Mouse (Mus musculus) kidney, embryonic 15.5 days (tissue): ENCODE measurements around the gene Abr. TPM values are rescaled to one million over a fixed set of nuclear protein-coding genes. Genes with fewer than 3 reads are reported as not detected.

ENCODE experiments used
- ATAC-seq: fragments of 200-750 bp; cut with Nextera tagmentation; replicated peaks from 2 replicates; pipeline ENCODE4 v1.8.0; 2017; ENCODE audit warnings: moderate TSS enrichment; ENCODE audit not compliant: low FRiP score
- H3K27ac ChIP-seq: fragments of 300-500 bp; sonication (generic); 2 replicates; pipeline ENCODE4 v1.5.1; 2015; ENCODE audit warnings: mild to moderate bottlenecking, inconsistent platforms
- H3K27me3 ChIP-seq: fragments of 300-500 bp; sonication (generic); 2 replicates; pipeline ENCODE4 v1.6.1; 2015; ENCODE audit warnings: inconsistent platforms
- H3K36me3 ChIP-seq: fragments of 300-500 bp; sonication (generic); 2 replicates; pipeline ENCODE4 v1.6.1; 2015; ENCODE audit warnings: inconsistent platforms
- H3K4me1 ChIP-seq: fragments of 300-500 bp; sonication (generic); 2 replicates; pipeline ENCODE4 v1.6.1; 2015; ENCODE audit warnings: inconsistent platforms
- H3K4me2 ChIP-seq: fragments of 300-500 bp; sonication (generic); 2 replicates; pipeline ENCODE4 v1.6.1; 2015; ENCODE audit warnings: moderate library complexity, mild to moderate bottlenecking, inconsistent platforms
- H3K4me3 ChIP-seq: fragments of 300-500 bp; sonication (generic); replicated peaks from 2 replicates; pipeline ENCODE4 v1.5.1; 2015; ENCODE audit warnings: mild to moderate bottlenecking, inconsistent platforms
- H3K9ac ChIP-seq: fragments of 300-500 bp; sonication (generic); 2 replicates; pipeline ENCODE4 v1.6.1; 2015; ENCODE audit warnings: mild to moderate bottlenecking, inconsistent platforms
- H3K9me3 ChIP-seq: fragments of 300-500 bp; sonication (generic); replicated peaks from 2 replicates; pipeline ENCODE4 v1.6.1; 2016; ENCODE audit warnings: inconsistent platforms
- WGBS: fragments of 180-500 bp; shearing (Covaris S2); methylation state at CpG from one replicate; pipeline ENCODE4 v1.1.7; 2015; ENCODE audit warnings: mixed read lengths; 5-methylcytosine and 5-hydroxymethylcytosine counted together
- polyA plus RNA-seq: library from polyadenylated mRNA; unstranded; fragments of >200 nt; fragmentation: Nextera tagmentation; extraction: Ambion mirVana; gene quantifications from 2 replicates; pipeline ENCODE4 v1.2.1, GENCODE M21; 2015

Gene Abr
- polyA plus RNA-seq, 1 experiment from 2014 or later = 48.3 TPM

DNA sequence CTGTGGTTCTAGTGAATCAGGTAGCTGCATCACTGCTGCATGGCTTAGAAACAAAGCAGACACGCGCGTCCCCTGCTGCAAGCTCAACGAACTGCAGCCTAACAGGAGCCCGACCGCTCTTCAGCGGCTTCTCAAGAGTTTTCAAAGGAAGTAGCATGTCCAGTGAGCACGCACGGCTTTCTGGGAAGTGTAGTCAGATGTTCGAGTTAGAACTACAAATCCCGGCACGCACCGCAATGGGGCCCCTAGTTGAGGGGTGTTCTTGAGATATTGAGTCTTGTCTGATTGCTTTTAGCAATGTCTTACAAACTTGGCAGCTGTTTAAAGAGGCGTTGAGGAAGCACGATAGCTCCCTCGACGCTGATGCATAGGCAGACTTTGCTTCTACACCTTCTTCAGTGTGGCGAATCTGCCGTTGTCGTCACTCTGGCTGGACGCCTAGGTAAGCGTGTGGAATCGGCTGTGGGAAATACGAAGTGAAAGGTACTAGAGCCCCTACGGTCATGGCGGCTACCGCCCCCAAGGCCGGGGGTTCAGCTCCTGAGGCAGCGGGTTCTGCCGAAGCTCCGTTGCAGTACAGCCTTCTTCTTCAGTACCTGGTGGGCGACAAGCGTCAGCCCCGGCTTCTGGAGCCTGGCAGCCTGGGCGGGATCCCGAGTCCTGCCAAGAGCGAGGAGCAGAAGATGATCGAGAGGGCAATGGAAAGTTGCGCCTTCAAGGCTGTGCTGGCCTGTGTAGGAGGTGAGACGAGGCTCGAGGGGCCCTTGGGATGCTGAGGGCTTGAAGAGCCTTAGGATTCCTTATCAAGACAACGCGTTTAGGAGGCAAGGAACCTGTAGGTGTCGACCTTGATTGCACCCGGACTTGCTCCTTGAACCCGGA is 215.2 kb downstream of the Abr start, which contains the start of gene Timm22:
Gene Timm22 (plus strand): TSS at position 251 of the 882 bp plus-strand sequence.
- Histone ChIP-seq H3K4me2 (peak within 1 kb of the TSS; percentile 75), H3K4me1 (peaks cover 12% of the 10 kb centered on the region), H3K9ac (peak within 1 kb of the TSS; percentile 96), H3K27ac (peak within 1 kb of the TSS; percentile 82), H3K36me3 (peaks cover 20% of the 10 kb centered on the region), H3K27me3 (no peaks in the 10 kb centered on the region), H3K9me3 (no peaks in the 10 kb centered on the region), H3K4me3 (peak within 1 kb of the TSS; percentile 86)
- WGBS = under 1% methylated on average over 46 of the region's 46 CpGs
- peak; percentile 94 for ATAC-seq

DNA sequence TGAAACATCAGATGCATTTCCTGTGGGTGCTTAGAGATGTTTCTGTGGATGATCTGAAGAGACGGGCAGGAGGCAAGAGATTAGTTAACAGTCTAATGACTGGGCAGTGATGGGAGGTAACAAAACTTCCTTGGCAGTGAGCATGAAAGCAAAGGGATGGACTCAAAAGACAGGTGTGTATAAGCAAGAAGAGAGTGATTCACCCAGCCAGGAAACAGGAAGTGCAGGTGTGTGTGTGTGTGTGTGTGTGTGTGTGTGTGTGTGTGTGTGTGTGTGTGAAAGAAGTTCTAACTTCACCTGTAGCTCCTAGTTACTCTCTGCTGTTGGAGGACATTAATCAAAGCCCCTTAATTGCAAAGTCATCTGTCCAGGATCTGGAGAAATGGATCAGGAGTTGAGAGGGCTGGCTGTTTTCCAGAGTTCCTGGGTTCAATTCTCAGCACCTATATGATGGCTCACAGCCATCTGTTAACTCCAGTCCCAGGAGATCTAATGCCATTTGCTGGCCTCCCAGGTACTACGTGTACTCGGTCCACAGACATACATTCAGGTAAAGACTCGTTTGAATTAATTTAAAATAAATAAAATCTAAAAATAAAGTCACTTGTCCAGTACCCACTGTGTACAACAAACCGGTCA is 216.4 kb downstream of the Abr start:
- Histone ChIP-seq H3K4me3 (no peak overlapping the region), H3K4me1 (peaks cover 12% of the 10 kb centered on the region), H3K4me2 (no peak overlapping the region), H3K9ac (no peak overlapping the region), H3K27me3 (no peaks in the 10 kb centered on the region), H3K9me3 (no peaks in the 10 kb centered on the region), H3K36me3 (peaks cover 12% of the 10 kb centered on the region; the same call in 1 of the 2 replicates), H3K27ac (no peak overlapping the region)
- WGBS = 81% methylated on average over 5 of the region's 5 CpGs
- ATAC-seq = no peak

DNA sequence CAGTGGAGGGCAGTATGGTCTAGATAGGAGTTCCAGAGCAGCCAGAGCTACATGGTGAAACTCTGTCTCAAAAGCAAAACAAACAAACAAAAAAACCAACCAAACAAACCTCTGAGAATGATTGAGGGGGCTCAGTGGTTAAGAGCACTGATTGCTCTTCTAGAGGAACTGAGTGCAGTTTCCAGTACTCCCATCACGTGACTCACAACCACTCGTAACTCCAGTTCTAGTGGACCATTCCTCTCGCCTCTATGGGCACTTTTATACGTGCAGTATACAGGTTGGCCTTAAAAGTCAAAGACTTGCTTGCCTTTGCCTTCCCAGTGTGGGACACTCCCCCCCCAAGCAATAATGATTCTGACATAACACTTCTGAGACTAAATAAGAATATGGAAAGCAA is 217.0 kb downstream of the Abr start:
- H3K27ac ChIP-seq = no peak overlapping the region
- H3K4me2 ChIP-seq = no peak overlapping the region
- H3K4me1 ChIP-seq = peaks cover 13% of the 10 kb centered on the region
- H3K4me3 ChIP-seq = no peak overlapping the region
- no peak overlapping the region for H3K9ac ChIP-seq
- H3K27me3 ChIP-seq = no peaks in the 10 kb centered on the region
- peaks cover 10% of the 10 kb centered on the region; the same call in 1 of the 2 replicates for H3K36me3 ChIP-seq
- no peaks in the 10 kb centered on the region for H3K9me3 ChIP-seq
- WGBS = 67% methylated on average over 4 of the region's 4 CpGs
- ATAC-seq = no peak

DNA sequence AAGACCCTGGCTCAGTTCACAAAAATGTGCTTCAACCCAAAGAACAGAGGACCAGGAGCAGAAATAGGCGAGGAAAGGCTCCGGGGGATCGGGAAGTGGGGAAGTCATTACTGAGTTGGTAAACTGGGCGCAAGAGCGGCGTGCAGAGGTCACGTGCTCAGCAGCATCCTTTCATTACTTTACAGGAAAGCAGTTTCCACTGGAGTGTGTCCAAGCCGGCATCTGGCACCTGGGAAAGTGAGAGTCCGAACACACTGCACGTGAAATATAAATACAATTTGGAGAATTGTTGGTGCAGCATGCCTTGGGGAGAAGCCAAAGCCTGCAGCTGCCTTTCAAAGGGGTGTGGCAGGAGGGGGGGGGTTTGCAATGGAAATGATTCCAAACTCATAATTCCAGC is 220.7 kb downstream of the Abr start:
- no peak overlapping the region for H3K4me3 ChIP-seq
- H3K36me3 ChIP-seq = no peaks in the 10 kb centered on the region
- 70% methylated on average over 10 of the region's 10 CpGs for WGBS
- H3K27me3 ChIP-seq = no peaks in the 10 kb centered on the region
- ATAC-seq = no peak
- H3K4me1 ChIP-seq = peaks cover 19% of the 10 kb centered on the region
- no peak overlapping the region for H3K4me2 ChIP-seq
- no peak overlapping the region for H3K9ac ChIP-seq
- no peaks in the 10 kb centered on the region for H3K9me3 ChIP-seq
- H3K27ac ChIP-seq = no peak overlapping the region

DNA sequence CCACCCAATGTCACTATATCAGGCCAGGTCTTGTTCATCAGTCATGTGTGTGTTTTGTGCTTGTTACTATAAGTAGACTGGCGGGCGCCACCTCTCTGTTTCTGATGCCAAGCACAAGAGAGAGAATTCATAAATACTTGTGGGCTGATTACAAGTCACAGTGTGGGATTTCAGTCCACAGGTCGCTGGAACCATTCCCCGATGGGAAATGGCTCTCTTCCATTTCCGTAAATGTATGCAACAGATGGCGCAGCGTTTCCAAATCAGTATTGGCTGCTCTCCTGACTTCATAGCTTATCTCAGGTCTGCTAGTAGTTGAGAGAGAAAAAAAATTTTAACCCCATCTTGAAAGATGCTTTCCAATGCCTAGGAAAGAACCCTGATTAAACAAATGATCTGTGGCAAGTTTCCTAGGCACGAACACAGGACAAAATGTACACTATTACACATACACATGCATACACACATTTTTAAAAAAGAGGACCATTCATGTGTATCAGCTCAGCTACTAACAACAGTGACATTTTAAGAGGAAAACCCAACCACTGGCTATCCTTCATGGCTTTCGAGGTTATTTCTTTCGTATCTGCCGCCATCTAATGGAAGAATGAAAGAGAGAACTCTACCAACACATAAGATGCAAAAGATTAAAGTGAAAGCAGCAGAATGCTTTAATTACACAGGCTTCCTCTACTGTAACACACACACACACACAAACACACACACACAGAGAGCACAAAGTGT is 222.4 kb downstream of the Abr start:
- Histone ChIP-seq H3K27me3 (no peaks in the 10 kb centered on the region), H3K4me2 (peak overlapping the region; percentile 92), H3K4me3 (peak overlapping the region; percentile 93), H3K4me1 (peaks cover 24% of the 10 kb centered on the region), H3K9me3 (no peaks in the 10 kb centered on the region), H3K36me3 (no peaks in the 10 kb centered on the region), H3K27ac (peak overlapping the region; percentile 91), H3K9ac (peak overlapping the region; percentile 90; the same call in 1 of the 2 replicates)
- 0 out of 2 replicates have a peak, but pooled peaks have one; percentile 30 for ATAC-seq
- WGBS = 9% methylated on average over 11 of the region's 11 CpGs

DNA sequence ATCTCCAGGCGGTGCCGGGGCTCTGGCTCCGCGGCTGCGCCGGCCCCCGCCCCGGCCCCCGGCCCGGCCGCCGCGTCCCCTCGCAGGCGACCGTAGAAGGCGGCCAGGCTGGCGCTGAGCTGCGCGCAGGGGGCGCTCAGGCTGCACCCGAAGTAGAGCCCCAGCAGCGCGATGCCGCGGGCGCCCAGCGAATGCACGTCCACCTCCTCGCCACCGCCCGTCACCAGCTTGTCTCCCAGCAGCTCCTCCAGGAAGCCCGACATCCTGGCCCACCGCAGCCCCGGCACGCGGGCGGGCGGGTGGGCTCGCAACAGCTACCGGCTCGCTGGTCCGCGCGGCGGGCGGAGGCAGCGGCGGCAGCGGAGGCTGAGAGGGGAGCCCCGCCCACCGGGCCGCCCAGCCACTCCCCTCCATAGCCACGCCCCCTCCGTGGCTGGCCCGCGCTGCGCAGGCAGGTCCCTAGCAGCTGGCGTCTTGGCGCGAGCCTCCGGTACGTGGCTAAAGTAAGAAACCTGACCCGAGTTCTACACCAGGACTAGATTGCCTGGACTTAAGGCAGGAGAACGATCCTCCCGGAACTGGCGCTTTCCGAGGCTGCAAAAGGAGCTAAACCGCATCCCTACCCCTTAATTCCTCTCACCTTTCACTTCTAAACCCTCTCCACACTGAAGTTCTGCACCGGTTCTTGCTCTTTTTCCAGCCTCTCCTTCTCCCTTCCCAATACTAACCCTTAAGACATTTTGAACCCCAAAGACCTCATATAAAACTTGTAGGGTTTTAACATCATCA is 223.1 kb downstream of the Abr start, which contains the start of gene Nxn:
Gene Nxn (minus strand): TSS at position 343 of the 789 bp plus-strand sequence.
- peak within 1 kb of the TSS; percentile 93 for H3K4me3 ChIP-seq
- H3K27ac ChIP-seq = peak within 1 kb of the TSS; percentile 91
- WGBS = under 1% methylated on average over 68 of the region's 70 CpGs
- H3K27me3 ChIP-seq = no peaks in the 10 kb centered on the region
- H3K4me2 ChIP-seq = peak within 1 kb of the TSS; percentile 92
- no peaks in the 10 kb centered on the region for H3K9me3 ChIP-seq
- H3K9ac ChIP-seq = peak within 1 kb of the TSS; percentile 90
- no peaks in the 10 kb centered on the region for H3K36me3 ChIP-seq
- peaks cover 24% of the 10 kb centered on the region for H3K4me1 ChIP-seq
- ATAC-seq = peak; percentile 94

DNA sequence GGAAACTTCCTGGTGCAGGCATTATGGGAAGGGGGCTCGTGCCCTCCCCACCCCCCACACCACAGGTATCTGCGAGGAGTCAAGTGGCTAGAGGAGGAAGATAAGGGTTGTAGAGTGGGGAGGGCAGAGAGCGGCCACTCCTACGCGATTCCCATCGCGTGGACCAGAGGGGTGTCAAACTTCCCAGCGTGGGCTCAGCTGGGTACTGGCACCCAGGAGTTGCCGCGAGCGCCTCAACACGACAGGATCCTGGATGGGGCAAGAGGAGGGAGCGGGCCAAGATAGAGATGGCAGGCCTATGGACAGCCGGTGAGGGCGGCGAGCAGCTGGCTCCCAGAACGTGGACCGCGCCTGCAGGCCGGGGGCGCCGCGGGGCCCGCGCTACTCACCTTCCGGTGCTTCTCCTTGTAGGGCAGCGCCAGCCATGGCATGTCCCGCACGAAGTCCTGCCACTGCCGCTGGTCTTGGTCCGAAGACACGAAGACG is 223.8 kb downstream of the Abr start:
- peaks cover 24% of the 10 kb centered on the region for H3K4me1 ChIP-seq
- H3K27ac ChIP-seq = peak overlapping the region; percentile 91
- no peaks in the 10 kb centered on the region for H3K27me3 ChIP-seq
- H3K4me2 ChIP-seq = peak overlapping the region; percentile 92
- ATAC-seq = peak; percentile 75
- WGBS = under 1% methylated on average over 33 of the region's 33 CpGs
- H3K4me3 ChIP-seq = peak overlapping the region; percentile 93
- H3K9ac ChIP-seq = peak overlapping the region; percentile 90
- H3K36me3 ChIP-seq = no peaks in the 10 kb centered on the region
- no peaks in the 10 kb centered on the region for H3K9me3 ChIP-seq

DNA sequence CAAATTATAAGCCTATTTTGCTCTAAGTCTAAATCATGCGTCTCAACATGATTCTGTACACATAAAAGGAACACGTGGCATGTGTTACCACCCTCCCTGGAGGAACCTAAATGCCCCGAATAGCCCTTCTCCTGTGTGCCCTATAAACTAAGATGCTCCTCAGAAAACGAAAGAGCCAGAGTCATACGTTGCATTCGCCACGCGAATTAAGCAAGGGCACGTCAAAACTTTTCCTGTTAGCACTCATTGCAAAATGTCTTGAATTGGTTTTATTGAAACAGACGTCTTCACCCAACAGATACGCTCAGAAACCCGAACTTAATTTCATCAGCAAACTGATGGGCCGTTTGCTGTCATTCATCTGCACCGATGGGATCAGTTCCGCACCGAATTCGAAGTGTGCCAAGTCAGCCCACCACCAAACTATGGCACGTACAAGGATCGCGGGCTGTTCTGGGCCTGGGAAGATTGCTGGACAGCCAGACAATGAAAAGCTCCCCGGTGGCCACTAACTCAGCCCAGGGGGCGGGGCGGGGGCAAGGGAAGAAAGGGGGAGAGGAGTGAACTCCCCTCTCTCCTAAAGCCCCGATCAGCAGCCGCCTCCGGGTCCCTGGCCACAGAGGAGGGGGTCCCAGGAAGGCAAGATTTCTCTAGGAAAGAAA is 224.3 kb downstream of the Abr start:
- WGBS = under 1% methylated on average over 24 of the region's 26 CpGs
- peak overlapping the region; percentile 90 for H3K9ac ChIP-seq
- ATAC-seq = no peak; the same call in 1 of the 2 replicates

DNA sequence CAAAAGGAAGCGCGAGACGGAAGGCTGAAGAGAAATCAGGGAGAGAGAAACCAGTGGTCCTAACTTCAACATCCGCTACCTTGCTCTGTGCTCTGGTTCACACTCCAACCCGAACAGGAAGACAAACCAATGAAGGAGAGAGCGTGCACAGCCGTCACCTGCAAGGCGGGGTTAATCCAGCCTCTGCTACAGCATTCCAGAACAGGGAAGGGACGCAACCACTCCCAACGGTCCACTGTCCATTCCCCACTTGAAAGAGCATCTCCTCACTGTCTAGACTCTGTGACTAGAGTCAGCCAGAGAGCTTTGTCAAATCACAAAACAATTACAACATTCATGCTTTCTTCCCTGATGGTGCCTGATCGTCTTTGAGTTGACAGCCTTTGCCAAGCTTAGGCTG is 229.1 kb downstream of the Abr start:
- peaks cover 35% of the 10 kb centered on the region for H3K4me1 ChIP-seq

More for the DNA sequence above, 224.3 kb downstream of the Abr start:
- Histone ChIP-seq H3K27ac (peak overlapping the region; percentile 91), H3K9me3 (no peaks in the 10 kb centered on the region), H3K4me3 (peak overlapping the region; percentile 93), H3K4me2 (peak overlapping the region; percentile 92), H3K27me3 (no peaks in the 10 kb centered on the region), H3K4me1 (peaks cover 27% of the 10 kb centered on the region), H3K36me3 (no peaks in the 10 kb centered on the region)

DNA sequence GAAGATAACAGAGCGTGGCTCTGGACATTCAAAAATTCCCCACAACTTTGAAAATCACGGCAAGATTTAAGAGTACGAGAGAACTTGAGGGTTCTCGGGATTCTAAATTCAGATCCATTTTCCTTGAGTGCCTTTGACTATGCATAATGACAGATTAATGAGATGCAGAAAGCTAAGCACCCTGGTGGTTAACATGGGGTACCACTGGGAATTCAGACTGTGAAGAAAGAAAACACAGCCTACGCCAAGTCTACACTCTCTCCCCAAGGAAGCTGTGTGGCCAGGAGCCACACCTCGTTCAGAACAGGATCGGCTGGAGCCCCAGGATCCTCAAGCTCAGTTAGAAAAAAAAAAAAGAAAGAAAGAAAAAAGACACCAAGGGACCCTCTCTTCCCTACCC is 229.6 kb downstream of the Abr start:
- H3K9me3 ChIP-seq = no peaks in the 10 kb centered on the region
- no peak overlapping the region for H3K9ac ChIP-seq
- H3K4me3 ChIP-seq = no peak overlapping the region
- ATAC-seq = no peak
- peaks cover 37% of the 10 kb centered on the region for H3K4me1 ChIP-seq
- no peak overlapping the region for H3K27ac ChIP-seq
- H3K4me2 ChIP-seq = no peak overlapping the region
- peaks cover 20% of the 10 kb centered on the region for H3K36me3 ChIP-seq
- no peaks in the 10 kb centered on the region for H3K27me3 ChIP-seq
- 76% methylated on average over 7 of the region's 7 CpGs for WGBS

More for the DNA sequence above, 229.1 kb downstream of the Abr start:
- Histone ChIP-seq H3K9me3 (no peaks in the 10 kb centered on the region), H3K36me3 (peaks cover 20% of the 10 kb centered on the region), H3K27me3 (no peaks in the 10 kb centered on the region), H3K27ac (no peak overlapping the region), H3K4me3 (no peak overlapping the region), H3K9ac (no peak overlapping the region), H3K4me2 (no peak overlapping the region)
- WGBS = 91% methylated on average over 11 of the region's 11 CpGs
- ATAC-seq = no peak
